Mouse (Mus musculus) testis, adult 2 months (tissue): ENCODE measurements at regions not wholly inside any gene's neighbourhood (a gene's known extent, or its start where the extent isn't known, plus 50 kb on each side); places are given as distances from the start of the nearest gene placed in this dataset.

Source experiments
- H3K27ac ChIP-seq: fragments of 200-500 bp; 2 replicates; pipeline ENCODE4 v1.5.1; 2012; ENCODE audit warnings: low read depth, low read length; ENCODE audit not compliant: control insufficient read depth, insufficient read depth
- H3K27me3 ChIP-seq: fragments of 200-500 bp; 2 replicates; pipeline ENCODE4 v1.6.1; 2012; ENCODE audit warnings: mild to moderate bottlenecking, low read length, moderate library complexity; ENCODE audit not compliant: control insufficient read depth, insufficient read depth
- H3K36me3 ChIP-seq: fragments of 200-500 bp; 2 replicates; pipeline ENCODE4 v1.6.1; 2012; ENCODE audit warnings: mild to moderate bottlenecking, low read length; ENCODE audit not compliant: control insufficient read depth, insufficient read depth
- H3K4me1 ChIP-seq: fragments of 200-500 bp; 2 replicates; pipeline ENCODE4 v1.6.1; 2012; ENCODE audit warnings: low read length; ENCODE audit not compliant: control insufficient read depth, insufficient read depth
- H3K4me3 ChIP-seq: fragments of 200-500 bp; 2 replicates; pipeline ENCODE4 v1.5.1; 2012; ENCODE audit warnings: low read depth, mild to moderate bottlenecking, low read length, moderate library complexity, mixed read lengths; ENCODE audit not compliant: control insufficient read depth
- CTCF ChIP-seq: fragments of 200-500 bp; IDR thresholded peaks from 2 replicates; pipeline ENCODE4 v1.5.1; 2012; ENCODE audit warnings: low read depth, mild to moderate bottlenecking, inconsistent platforms, low read length, moderate library complexity; ENCODE audit not compliant: control insufficient read depth, insufficient read depth, insufficient replicate concordance
- POLR2A ChIP-seq: fragments of 200-500 bp; IDR thresholded peaks from 2 replicates; pipeline ENCODE4 v1.6.1; 2012; ENCODE audit warnings: low read depth, mild to moderate bottlenecking, inconsistent platforms, low read length, moderate library complexity; ENCODE audit not compliant: control insufficient read depth

GRCm38 (mm10) chr2:19759577-19759976 lies 102.0 kb downstream of the Otud1 start:
- H3K36me3 ChIP-seq: no peaks in the 10 kb centered on the region
- no peaks in the 10 kb centered on the region for H3K4me1 ChIP-seq
- H3K27ac ChIP-seq: no peak overlapping the region
- TF ChIP-seq CTCF: no peak
- H3K27me3 ChIP-seq: no peaks in the 10 kb centered on the region
- H3K4me3 ChIP-seq: no peak overlapping the region

- H3K36me3 ChIP-seq: no peaks in the 10 kb centered on the region
- no peak overlapping the region for H3K27ac ChIP-seq
- no peaks in the 10 kb centered on the region for H3K4me1 ChIP-seq
- TF ChIP-seq CTCF: no peak
- TF ChIP-seq POLR2A: no peak
- no peaks in the 10 kb centered on the region for H3K27me3 ChIP-seq
- no peak overlapping the region for H3K4me3 ChIP-seq
Measured at GRCm38 (mm10) chr2:19762996-19763395, 105.4 kb downstream of the Otud1 start.

GRCm38 (mm10) chr2:19784913-19785312 lies 124.7 kb upstream of the Etl4 start:
- no peaks in the 10 kb centered on the region for H3K36me3 ChIP-seq
- no peaks in the 10 kb centered on the region for H3K4me1 ChIP-seq
- no peak overlapping the region for H3K4me3 ChIP-seq
- TF ChIP-seq POLR2A (no peak), CTCF (no peak)
- no peak overlapping the region for H3K27ac ChIP-seq
- H3K27me3 ChIP-seq: no peaks in the 10 kb centered on the region

DNA sequence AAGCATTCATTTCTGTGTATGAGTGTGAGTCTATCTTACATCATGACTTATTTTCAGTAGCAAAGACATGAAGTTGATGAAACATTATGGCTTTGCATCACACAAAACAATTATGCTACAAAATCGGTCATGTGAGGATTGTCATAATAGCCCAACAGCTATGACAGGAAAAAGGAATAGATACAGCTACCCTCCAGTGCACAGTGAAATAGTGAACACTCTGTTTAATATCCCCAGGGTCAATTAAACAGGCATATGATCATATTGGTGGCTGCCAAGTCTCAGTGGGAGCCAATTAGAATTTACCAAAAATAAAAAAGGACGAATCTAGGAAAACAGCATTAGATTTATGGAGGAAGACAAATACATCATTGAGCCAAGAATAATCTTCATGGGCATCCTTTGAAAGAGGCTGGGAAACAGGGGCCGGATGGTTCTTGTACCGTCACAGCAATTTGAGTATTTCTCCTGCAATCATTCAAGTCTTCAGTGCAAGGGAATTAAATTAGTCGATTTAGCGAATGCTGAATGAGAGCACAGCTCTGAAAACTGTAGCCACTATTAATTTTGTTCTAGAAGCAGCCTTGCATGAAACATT lies 123.8 kb upstream of the Etl4 start:
- no peaks in the 10 kb centered on the region for H3K36me3 ChIP-seq
- H3K27me3 ChIP-seq: no peaks in the 10 kb centered on the region
- no peaks in the 10 kb centered on the region for H3K4me1 ChIP-seq
- TF ChIP-seq CTCF: no peak
- no peak overlapping the region for H3K27ac ChIP-seq
- H3K4me3 ChIP-seq: no peak overlapping the region

GRCm38 (mm10) chr2:19792177-19792576 lies 117.4 kb upstream of the Etl4 start:
- H3K27me3 ChIP-seq: no peaks in the 10 kb centered on the region
- no peak overlapping the region for H3K27ac ChIP-seq
- H3K36me3 ChIP-seq: no peaks in the 10 kb centered on the region
- no peaks in the 10 kb centered on the region for H3K4me1 ChIP-seq
- H3K4me3 ChIP-seq: no peak overlapping the region
- no peak for TF ChIP-seq POLR2A
- no peak for TF ChIP-seq CTCF

- Histone ChIP-seq H3K27me3 (no peaks in the 10 kb centered on the region), H3K36me3 (no peaks in the 10 kb centered on the region), H3K27ac (no peak overlapping the region), H3K4me3 (no peak overlapping the region), H3K4me1 (no peaks in the 10 kb centered on the region)
- TF ChIP-seq CTCF (no peak), POLR2A (no peak)
Measured at GRCm38 (mm10) chr2:19796790-19797189, 112.8 kb upstream of the Etl4 start.
